Mouse (Mus musculus) fat pad, adult 2 months (tissue): ENCODE results near the gene B3gat3.
"Not testable (repeated sequence)": the region's sequence is repeated elsewhere in the genome, so short reads cannot be mapped to it uniquely, and the experiment has no call there.

Experiments
- DNase-seq: peaks from one replicate; pipeline ENCODE4 v3.0.0-alpha.2; 2011; ENCODE audit warnings: low read depth, low spot score; ENCODE audit errors: extremely low read depth

The B3gat3 gene

DNA sequence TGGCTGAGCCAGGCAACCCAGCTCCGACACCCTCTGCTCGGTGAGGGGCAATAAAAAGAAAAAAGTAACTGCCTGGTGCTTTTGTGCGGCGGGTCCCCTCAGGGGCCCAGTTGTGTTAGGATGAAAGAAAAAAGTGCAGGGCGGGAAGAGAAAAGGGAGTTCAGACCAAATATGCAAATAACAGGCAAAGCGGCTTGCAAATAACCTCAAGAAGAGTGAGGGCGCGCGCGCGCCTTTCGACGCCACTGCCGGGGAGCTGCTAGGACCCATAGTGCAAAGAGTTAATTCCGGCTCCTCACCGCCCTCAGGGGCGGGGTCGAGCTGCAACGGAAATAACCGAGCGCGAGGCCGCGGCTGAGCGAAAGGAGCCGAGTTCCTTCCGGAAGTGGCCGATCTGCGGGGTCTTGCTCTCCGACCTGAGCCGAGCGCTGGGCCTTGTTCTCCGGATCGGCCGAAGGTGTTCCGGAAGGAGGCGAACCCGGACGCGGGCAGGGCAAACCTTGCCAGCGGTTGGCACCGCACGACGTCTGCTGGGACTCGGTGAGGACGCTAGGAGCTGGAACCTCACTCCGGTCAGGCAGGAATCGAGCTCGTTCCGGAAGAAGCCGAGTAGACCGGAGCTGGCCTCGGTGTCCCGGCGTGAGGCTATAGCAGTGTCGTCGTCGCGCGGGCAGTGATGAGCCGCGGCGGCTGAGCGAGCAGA, 21.5 kb downstream of the B3gat3 start, which contains the start of gene Mta2:
TSS of gene Mta2 (plus strand) at position 361 of the 703 bp plus-strand sequence.
- DNase-seq: peak; percentile 57

DNA sequence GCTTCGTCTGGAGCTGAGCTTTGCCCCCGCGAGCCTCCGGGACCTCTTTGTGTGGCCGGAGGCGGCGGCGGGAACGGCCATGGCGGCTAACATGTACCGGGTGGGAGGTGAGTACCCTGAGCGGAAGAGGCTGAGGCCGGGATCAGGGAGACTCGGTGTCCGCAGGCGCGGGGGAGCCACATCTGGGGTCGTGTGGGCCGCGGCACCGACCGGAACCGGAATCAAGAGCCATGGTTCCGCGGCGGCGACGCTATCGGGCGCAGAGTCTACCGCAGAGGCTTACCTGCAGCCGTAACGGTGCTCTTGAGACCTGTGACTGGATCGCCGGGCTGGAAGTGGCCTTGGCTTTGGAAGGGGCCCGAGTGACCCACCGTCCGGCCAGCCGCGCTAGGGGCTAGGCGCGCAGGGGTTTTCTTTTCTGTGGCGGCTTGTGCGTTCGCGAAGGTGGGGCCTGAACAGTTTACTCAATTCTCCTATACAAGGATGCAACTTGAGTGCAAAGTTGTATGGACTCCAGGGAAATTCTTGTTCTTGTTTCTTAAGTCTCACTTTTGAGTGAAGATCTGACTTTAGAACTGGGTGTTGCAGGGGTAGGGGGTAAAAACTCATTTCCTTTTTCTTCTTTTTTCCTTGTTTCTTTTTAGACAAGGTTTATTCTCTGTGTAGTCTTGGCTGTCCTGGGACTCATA, 22.2 kb downstream of the B3gat3 start:
- DNase-seq: no peak

- DNase-seq: no peak
Measured at GRCm38 (mm10) chr19:8943047-8943446, 22.9 kb downstream of the B3gat3 start.

- peak; percentile 61 for DNase-seq
Measured at GRCm38 (mm10) chr19:8944062-8944461, 23.9 kb downstream of the B3gat3 start.

DNA sequence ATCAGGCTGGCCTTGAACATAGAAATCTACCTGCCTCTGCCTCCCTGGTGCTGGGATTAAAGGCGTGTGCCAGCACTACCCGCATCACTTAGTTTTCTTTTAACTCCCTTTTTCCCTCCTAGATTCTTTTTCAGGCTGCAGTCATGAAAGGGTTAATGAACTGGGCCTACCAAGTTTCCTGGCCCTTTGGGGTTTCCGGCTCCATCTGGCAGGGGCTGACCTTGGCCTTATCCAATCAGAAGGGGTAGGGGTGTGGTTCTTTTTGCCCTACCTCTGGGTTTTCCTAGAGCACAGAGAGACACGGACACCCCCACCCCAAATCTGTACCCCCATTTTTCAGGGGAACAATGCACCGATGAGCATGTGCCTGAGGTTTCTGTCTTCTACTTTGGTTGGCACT, 24.6 kb downstream of the B3gat3 start:
- no peak for DNase-seq

DNA sequence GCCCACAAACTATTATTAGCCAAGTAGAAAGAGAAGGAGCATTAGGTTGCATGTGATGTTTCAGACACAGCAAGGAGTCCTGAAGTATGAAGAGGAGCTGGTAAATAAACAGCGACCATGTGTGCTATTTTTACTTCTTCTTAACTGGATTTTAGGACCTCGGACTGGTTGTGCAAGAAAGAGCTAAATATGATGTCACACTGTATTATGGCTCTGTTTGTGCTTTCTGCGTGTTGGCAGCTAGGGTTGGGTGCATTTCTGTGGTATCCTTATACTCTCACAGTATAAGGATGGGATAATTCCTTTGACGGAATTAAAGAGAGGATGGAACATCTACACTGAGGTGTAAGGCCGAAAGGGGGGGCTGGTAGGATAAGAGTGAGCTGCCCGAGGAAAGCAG, 25.1 kb downstream of the B3gat3 start:
- DNase-seq: no peak

DNA sequence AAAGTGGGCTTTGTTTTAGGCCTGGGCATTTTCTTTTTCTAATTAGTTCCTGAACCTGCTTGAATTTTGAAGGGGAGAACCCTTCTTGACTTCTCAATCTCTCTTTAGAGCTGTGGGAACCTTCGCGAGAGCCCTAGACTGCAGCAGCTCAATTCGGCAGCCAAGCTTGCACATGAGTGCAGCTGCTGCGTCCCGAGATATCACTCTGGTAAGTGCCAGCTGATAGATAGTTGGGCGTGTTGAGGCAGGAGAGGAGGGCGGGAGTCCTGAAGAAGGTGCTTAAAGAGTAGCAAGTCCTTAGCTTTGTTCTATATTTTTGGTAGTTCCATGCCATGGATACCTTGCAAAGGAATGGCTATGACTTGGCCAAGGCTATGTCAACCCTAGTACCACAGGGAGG, 26.8 kb downstream of the B3gat3 start:
- DNase-seq: no peak

GRCm38 (mm10) chr19:8950190-8950589, 30.0 kb downstream of the B3gat3 start:
- no peak for DNase-seq

DNA sequence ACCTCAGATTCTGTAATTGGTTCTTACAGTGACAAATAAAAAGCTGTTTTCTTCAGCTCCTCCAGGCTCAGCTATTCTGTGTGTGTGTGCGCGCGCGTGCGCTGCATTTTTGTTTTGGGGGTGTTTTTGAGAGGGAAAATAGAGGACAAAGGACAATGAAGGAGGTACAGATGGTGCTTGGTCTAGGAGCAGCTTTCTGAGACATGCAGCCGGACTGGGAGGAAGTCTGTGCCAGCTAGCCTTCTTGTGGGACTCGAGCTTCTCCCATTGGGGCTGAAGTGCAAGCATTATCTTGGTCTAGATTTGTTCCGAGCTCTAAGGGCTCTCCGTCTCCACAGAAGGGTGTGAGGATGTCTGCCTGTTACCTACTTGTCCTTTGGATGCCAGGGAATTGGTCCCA, 32.1 kb downstream of the B3gat3 start:
- DNase-seq: no peak

- DNase-seq: peak; percentile 93
Measured at GRCm38 (mm10) chr19:8953135-8954039, 33.2 kb downstream of the B3gat3 start, which contains the start of gene Tut1. Tut1 (plus strand) TSS chr19:8953847.

DNA sequence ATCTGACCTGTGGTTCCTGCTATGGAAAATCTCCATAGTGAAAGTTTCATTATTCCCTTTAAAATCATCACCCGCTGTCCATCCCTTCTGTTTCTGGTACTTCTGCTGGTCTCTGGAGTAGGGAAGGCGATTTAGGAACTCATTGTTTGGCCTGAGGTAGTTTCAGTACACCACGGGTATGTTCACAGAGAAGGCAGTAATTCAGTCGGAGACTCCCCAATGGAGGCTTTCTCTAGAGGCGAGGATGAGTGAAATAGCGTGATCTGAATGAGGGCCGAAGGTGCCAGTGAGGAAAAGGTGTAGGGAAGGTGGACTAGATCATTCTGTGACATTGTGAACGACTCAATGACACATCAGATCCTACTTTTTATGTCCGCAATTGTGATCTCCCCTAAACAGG, 34.0 kb downstream of the B3gat3 start:
- DNase-seq: no peak

DNA sequence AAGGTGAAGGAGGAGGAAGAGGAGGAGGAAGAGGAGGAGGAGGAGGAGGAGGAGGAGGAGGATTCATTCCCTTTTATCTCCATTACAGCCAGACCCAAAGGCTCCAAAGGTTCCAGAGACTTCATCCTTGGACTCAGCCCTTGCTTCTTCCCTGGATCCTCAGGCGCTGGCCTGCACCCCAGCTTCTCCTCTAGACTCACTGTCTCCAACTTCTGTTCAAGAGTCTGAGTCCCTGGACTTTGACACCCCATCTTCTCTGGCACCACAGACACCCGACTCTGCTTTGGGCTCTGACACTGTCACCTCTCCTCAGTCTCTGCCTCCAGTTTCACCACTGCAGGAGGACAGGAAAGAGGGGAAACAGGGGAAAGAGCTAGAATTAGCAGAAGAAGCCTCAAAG, 42.1 kb downstream of the B3gat3 start:
- DNase-seq: no peak

DNA sequence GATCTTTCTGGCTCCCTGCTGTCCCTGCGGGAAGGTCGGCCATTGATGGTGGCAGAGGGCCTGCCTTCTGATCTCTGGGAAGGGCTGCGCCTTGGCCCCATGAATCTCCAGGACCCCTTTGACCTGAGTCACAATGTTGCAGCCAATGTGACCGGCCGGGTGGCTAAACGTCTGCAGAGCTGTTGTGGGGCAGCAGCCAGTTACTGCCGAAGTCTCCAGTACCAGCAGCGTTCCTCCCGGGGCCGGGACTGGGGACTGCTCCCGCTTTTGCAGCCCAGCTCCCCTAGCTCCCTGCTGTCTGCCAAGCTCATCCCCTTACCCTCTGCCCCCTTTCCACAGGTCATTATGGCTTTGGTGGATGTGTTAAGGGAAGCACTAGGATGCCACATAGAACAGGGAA, 44.9 kb downstream of the B3gat3 start:
- no peak for DNase-seq

GRCm38 (mm10) chr19:8965771-8966170, 45.6 kb downstream of the B3gat3 start:
- no peak for DNase-seq

GRCm38 (mm10) chr19:8966198-8966589, 46.0 kb downstream of the B3gat3 start:
- DNase-seq: no peak

- peak; percentile 91 for DNase-seq
Measured at GRCm38 (mm10) chr19:8966590-8967372, 46.6 kb downstream of the B3gat3 start, which contains the start of gene Eef1g. Eef1g (plus strand) TSS chr19:8967041.

- DNase-seq: no peak
Measured at GRCm38 (mm10) chr19:8967373-8967743, 47.2 kb downstream of the B3gat3 start.

DNA sequence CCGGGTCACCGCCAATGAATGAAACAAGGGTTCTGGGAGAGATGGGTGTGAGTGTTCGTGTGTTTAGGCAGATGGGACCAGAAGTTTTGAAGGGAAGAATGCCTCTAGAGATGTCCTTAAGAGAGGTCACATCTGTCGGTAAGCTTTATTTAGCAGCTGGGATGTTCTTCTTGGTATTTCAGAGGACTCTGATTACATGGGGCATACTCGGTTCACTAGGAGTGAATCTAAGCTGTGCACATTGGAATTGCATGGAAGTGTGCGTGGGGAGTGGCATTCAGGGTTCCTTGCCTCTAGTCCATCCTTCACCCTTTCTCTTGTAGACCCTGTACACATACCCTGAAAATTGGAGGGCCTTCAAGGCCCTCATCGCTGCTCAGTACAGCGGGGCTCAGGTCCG, 47.7 kb downstream of the B3gat3 start:
- no peak for DNase-seq

- not testable (repeated sequence) for DNase-seq
Measured at GRCm38 (mm10) chr19:8972491-8972890, 52.3 kb downstream of the B3gat3 start.

DNA sequence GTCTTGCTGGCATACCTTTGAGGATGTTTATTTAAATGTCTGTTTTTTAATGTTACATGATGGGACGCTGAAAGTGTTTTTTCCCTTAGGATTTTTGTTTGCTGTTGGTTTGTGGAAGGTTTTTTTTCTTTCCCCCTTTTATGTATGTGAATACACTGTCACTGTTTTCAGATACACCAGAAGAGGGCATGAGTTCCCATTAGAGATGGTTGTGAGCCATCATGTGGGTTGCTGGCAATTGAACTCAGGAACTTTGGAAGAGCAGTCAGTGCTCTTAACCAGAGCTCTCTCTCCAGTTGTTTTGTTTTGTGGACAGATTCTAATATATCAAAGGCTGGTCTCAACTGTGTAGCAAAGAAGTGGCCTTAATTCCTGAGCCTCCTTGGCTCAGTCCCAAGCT, 54.5 kb downstream of the B3gat3 start:
- DNase-seq: no peak

DNA sequence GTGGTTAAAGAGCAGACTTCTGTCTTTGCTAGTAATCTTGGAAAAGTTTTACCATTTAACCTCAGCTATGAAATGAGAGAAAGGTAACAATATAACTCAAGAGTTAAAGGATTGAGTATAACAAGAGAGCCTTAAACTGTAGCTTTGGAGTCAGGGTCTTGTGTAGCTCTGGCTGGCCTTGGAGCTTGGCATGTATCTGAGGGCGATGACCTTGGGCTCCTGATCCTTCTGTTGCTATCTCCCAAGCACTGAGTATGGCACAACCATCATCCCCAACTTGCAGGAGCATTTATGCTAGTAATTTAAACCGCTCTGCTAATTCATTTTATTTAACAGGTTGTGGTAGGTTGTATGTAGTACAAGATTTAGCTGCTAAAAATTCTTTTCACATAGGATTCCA, 55.3 kb downstream of the B3gat3 start:
- DNase-seq: no peak
